Mouse (Mus musculus) gastrocnemius, adult 18-20 months (tissue): ENCODE measurements around the gene Cenpu. TPM values are rescaled to one million over a fixed set of nuclear protein-coding genes. Genes with fewer than 3 reads are reported as not detected.
"Not testable (repeated sequence)": the region's sequence is repeated elsewhere in the genome, so short reads cannot be mapped to it uniquely, and the experiment has no call there.

Experiments
- DNase-seq: peaks from one replicate; pipeline ENCODE4 v3.0.0; 2021; ENCODE audit warnings: low spot score
- total RNA-seq, 2 experiments: library from RNA; stranded (reverse); gene quantifications; 2 replicates each; pipeline ENCODE4 v1.2.3; 2021

Cenpu gene
- total RNA-seq, 2 experiments from 2014 or later: not detected

GRCm38 (mm10) chr8:46547245-46547644 lies 4.6 kb upstream of the Cenpu start:
- peak; percentile 64 for DNase-seq

GRCm38 (mm10) chr8:46550058-46550457 lies 1.8 kb upstream of the Cenpu start:
- DNase-seq: no peak

- no peak for DNase-seq
These were observed 799 bp upstream of the Cenpu start for GRCm38 (mm10) chr8:46551029-46551428.

- no peak for DNase-seq
These were observed 575 bp downstream of the Cenpu start for GRCm38 (mm10) chr8:46552441-46552765.

GRCm38 (mm10) chr8:46559428-46559827 lies 7.6 kb downstream of the Cenpu start:
- no peak for DNase-seq

- no peak for DNase-seq
These were observed 10.5 kb downstream of the Cenpu start for GRCm38 (mm10) chr8:46562333-46562732.

- DNase-seq: peak; percentile 60
These were observed 15.2 kb downstream of the Cenpu start for GRCm38 (mm10) chr8:46566914-46567529.

GRCm38 (mm10) chr8:46567946-46568345 lies 16.1 kb downstream of the Cenpu start:
- no peak for DNase-seq

GRCm38 (mm10) chr8:46568942-46569341 lies 17.1 kb downstream of the Cenpu start:
- no peak for DNase-seq

GRCm38 (mm10) chr8:46569659-46570441 lies 18.0 kb downstream of the Cenpu start:
- no peak for DNase-seq

GRCm38 (mm10) chr8:46570673-46571072 lies 18.8 kb downstream of the Cenpu start:
- DNase-seq: no peak

- DNase-seq: no peak
These were observed 21.6 kb downstream of the Cenpu start for GRCm38 (mm10) chr8:46573446-46573845.

GRCm38 (mm10) chr8:46573964-46574363 lies 22.1 kb downstream of the Cenpu start:
- DNase-seq: no peak

GRCm38 (mm10) chr8:46578794-46579193 lies 27.0 kb downstream of the Cenpu start:
- DNase-seq: no peak

GRCm38 (mm10) chr8:46584328-46584727 lies 32.5 kb downstream of the Cenpu start:
- DNase-seq: not testable (repeated sequence)

- DNase-seq: no peak
These were observed 33.7 kb downstream of the Cenpu start for GRCm38 (mm10) chr8:46585576-46585975.

- DNase-seq: no peak
These were observed 36.1 kb downstream of the Cenpu start for GRCm38 (mm10) chr8:46587911-46588310.

- no peak for DNase-seq
These were observed 36.8 kb downstream of the Cenpu start for GRCm38 (mm10) chr8:46588663-46589062.

- DNase-seq: no peak
These were observed 41.2 kb downstream of the Cenpu start for GRCm38 (mm10) chr8:46593067-46593466.

GRCm38 (mm10) chr8:46593772-46594171 lies 41.9 kb downstream of the Cenpu start:
- no peak for DNase-seq

- no peak for DNase-seq
These were observed 43.8 kb downstream of the Cenpu start for GRCm38 (mm10) chr8:46595593-46595992.

- DNase-seq: no peak
These were observed 44.7 kb downstream of the Cenpu start for GRCm38 (mm10) chr8:46596530-46596929.

GRCm38 (mm10) chr8:46597411-46597810 lies 45.6 kb downstream of the Cenpu start:
- no peak for DNase-seq
